Mouse (Mus musculus) midbrain, embryonic 11.5 days (tissue): Measurements from ENCODE around the gene Nelfe. TPM values are rescaled to one million over a fixed set of nuclear protein-coding genes. Genes with fewer than 3 reads are reported as not detected.
"Not testable (repeated sequence)": the region's sequence is repeated elsewhere in the genome, so short reads cannot be mapped to it uniquely, and the experiment has no call there.

Source experiments
- ATAC-seq: fragments of 200-750 bp; cut with Nextera tagmentation; 2 replicates; pipeline ENCODE4 v1.8.0; 2017; ENCODE audit warnings: moderate TSS enrichment, moderate library complexity; ENCODE audit not compliant: low FRiP score
- DNase-seq: peaks from one replicate; pipeline ENCODE4 v3.0.0; 2015; ENCODE audit warnings: low spot score; ENCODE audit errors: missing footprints
- H3K27ac ChIP-seq: fragments of 300-500 bp; sonication (generic); 2 replicates; pipeline ENCODE4 v1.5.1; 2014; ENCODE audit warnings: low read depth, low read length
- H3K27me3 ChIP-seq: fragments of 300-500 bp; sonication (generic); 2 replicates; pipeline ENCODE4 v1.6.1; 2014; ENCODE audit warnings: mild to moderate bottlenecking, low read length, moderate library complexity, mixed read lengths; ENCODE audit not compliant: control insufficient read depth, insufficient read depth
- H3K36me3 ChIP-seq: fragments of 300-500 bp; sonication (generic); 2 replicates; pipeline ENCODE4 v1.6.1; 2014; ENCODE audit warnings: mild to moderate bottlenecking, low read length, moderate library complexity, mixed read lengths; ENCODE audit not compliant: control insufficient read depth, insufficient read depth
- H3K4me1 ChIP-seq: fragments of 300-500 bp; sonication (generic); 2 replicates; pipeline ENCODE4 v1.6.1; 2014; ENCODE audit warnings: low read length; ENCODE audit not compliant: control insufficient read depth, insufficient read depth
- H3K4me2 ChIP-seq: fragments of 300-500 bp; sonication (generic); 2 replicates; pipeline ENCODE4 v1.6.1; 2014; ENCODE audit warnings: mild to moderate bottlenecking, moderate library complexity
- H3K4me3 ChIP-seq: fragments of 300-500 bp; sonication (generic); 2 replicates; pipeline ENCODE4 v1.5.1; 2014; ENCODE audit warnings: low read depth, low read length
- H3K9ac ChIP-seq: fragments of 300-500 bp; sonication (generic); 2 replicates; pipeline ENCODE4 v1.6.1; 2014; ENCODE audit warnings: low read length
- H3K9me3 ChIP-seq: fragments of 300-500 bp; sonication (generic); 2 replicates; pipeline ENCODE4 v1.6.1; 2016; ENCODE audit warnings: low read length; ENCODE audit not compliant: control insufficient read depth
- WGBS: fragments of 180-500 bp; shearing (Covaris S2); extraction: QIAGEN DNeasy Blood & Tissue Kit; methylation state at CpG from one replicate; pipeline ENCODE4 v1.1.7; 2014; 5-methylcytosine and 5-hydroxymethylcytosine counted together
- polyA plus RNA-seq: library from polyadenylated mRNA; unstranded; fragments of >200 nt; fragmentation: Nextera tagmentation; extraction: Ambion mirVana; gene quantifications from 2 replicates; pipeline ENCODE4 v1.2.1, GENCODE M21; 2014

Gene Nelfe
- polyA plus RNA-seq, 1 experiment from 2014 or later, result 125 TPM

DNA sequence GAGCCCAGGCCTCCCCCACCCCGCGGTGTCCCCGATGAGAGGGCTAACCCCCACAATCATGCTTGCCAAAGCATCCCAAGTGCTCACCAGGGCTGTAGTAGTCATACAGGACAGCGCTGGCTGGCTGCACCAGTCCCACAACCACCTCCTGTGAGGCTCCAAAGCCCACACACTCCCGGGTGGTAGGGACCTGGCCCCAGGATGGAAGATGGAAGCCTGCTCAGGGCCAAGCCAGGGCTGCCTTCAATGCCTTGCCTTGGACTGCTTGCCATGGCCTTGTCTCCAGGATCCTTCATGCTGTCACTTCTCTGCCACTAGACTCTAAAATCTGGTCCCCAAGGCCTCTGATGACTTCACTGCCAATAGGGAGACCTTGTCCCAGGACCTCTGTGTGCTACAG is 39.8 kb upstream of the Nelfe start:
- H3K36me3 ChIP-seq, result not testable (repeated sequence)
- WGBS, result 84% methylated on average over 5 of the region's 5 CpGs

DNA sequence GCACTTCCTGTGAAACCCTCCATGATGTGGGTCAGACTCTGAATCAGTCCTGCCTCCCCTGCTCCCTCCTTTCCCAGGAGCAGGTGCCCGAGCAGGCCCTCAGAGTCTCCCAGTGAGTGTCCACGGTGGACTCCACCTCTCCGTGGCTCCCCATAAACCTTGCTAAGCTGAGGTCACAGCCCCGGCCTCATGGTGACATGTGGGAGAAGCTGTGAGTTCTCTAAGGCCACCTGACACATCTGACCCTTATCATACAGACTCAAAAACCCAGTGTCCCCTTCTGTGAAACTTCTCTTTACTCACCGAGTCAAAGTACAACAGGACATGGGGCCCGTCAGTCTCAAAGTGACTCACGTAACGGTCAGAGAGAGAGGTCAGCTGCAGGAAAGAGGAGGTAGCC is 39.4 kb upstream of the Nelfe start:
- not testable (repeated sequence) for H3K4me3 ChIP-seq, H3K9me3 ChIP-seq, H3K4me2 ChIP-seq, H3K27me3 ChIP-seq, H3K36me3 ChIP-seq, DNase-seq, H3K27ac ChIP-seq, ATAC-seq, H3K9ac ChIP-seq, H3K4me1 ChIP-seq
- WGBS, result 75% methylated on average over 7 of the region's 8 CpGs

More for the DNA sequence above, 39.8 kb upstream of the Nelfe start:
- not testable (repeated sequence) for H3K4me3 ChIP-seq, H3K4me2 ChIP-seq, H3K9ac ChIP-seq, DNase-seq, H3K4me1 ChIP-seq, H3K27me3 ChIP-seq, H3K9me3 ChIP-seq, ATAC-seq, H3K27ac ChIP-seq

DNA sequence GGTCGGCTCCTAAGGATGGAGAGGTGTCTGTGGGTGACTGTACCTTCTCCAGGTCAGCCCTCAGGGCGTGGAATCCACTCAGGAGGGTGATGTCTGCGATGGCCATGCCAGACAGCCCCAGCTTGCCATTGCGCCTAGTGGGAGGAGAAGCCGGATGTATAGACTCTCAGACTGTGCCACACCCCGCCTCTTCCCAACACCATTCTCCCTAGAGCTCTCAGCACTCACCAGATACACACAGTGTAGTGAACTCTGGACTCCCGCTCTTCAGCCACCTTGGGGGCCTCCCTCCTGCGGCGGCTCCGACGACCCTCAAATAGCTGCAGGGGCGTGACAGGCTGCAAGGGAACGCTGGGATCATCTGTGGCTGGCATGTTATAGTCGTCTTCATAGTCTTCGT is 38.9 kb upstream of the Nelfe start:
- WGBS, result 70% methylated on average over 15 of the region's 15 CpGs
- Histone ChIP-seq H3K27ac (no peak overlapping the region), H3K4me1 (no peaks in the 10 kb centered on the region), H3K9ac (no peak overlapping the region), H3K4me3 (no peak overlapping the region), H3K27me3 (no peaks in the 10 kb centered on the region), H3K36me3 (no peaks in the 10 kb centered on the region), H3K9me3 (no peaks in the 10 kb centered on the region), H3K4me2 (no peak overlapping the region)
- no peak for ATAC-seq
- no peak for DNase-seq

DNA sequence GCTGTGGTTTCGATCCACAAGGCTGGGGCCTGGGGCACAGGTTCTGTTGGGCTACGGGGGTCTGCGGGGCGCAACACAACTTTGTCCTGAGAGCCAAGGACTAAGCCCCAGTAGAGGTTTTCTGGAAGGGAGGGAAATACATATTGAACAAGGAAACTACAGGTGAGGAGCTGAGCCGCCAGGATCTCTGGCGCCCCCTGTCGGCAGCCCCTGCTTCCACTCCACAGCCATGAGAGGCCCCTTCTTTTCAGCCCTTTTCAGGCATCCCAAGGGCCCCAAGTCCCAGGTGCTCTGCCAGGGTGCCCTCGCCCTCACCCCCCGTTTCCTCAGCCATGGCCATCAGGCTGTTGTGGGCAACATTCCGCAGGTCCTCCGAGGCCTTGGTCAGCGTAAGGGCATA is 36.4 kb upstream of the Nelfe start:
- not testable (repeated sequence) for ATAC-seq, H3K27ac ChIP-seq, H3K9ac ChIP-seq, H3K27me3 ChIP-seq, H3K9me3 ChIP-seq, H3K4me3 ChIP-seq, H3K36me3 ChIP-seq, H3K4me1 ChIP-seq, H3K4me2 ChIP-seq
- peak; percentile 87 for DNase-seq
- 64% methylated on average over 12 of the region's 12 CpGs for WGBS

DNA sequence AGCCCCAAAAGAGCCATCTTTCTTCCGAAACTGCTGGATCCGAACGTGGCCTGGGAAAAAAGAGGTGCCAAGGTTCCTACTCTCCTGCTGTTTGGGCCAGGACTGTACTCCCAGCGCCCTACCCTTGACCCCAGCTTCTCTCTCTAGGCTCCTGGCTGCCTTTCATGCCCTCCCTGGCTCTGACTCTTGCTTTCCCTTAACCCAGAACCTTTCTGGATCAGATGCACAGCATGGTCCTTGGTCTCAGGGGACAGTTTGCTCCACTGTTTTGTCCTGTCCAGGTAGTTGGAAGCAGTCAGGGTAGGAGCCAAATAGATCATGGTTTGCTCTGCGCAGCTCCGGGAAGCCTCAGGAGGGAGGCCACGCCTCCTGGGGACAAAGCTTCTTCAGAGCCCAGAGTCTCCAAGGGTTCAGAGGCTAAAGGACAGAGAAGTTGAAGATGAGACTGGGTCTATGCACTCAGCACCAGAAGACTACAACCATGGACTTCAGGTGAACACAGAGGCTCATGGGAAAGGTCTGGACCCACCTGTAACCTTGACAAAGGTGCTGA is 35.3 kb upstream of the Nelfe start:
- DNase-seq, result no peak
- no peak overlapping the region for H3K4me3 ChIP-seq
- no peak overlapping the region for H3K4me2 ChIP-seq
- no peak for ATAC-seq
- no peaks in the 10 kb centered on the region for H3K36me3 ChIP-seq
- 78% methylated on average over 7 of the region's 7 CpGs for WGBS
- no peaks in the 10 kb centered on the region for H3K27me3 ChIP-seq
- no peak overlapping the region for H3K9ac ChIP-seq
- no peak overlapping the region for H3K27ac ChIP-seq
- H3K4me1 ChIP-seq, result no peaks in the 10 kb centered on the region
- H3K9me3 ChIP-seq, result no peaks in the 10 kb centered on the region

DNA sequence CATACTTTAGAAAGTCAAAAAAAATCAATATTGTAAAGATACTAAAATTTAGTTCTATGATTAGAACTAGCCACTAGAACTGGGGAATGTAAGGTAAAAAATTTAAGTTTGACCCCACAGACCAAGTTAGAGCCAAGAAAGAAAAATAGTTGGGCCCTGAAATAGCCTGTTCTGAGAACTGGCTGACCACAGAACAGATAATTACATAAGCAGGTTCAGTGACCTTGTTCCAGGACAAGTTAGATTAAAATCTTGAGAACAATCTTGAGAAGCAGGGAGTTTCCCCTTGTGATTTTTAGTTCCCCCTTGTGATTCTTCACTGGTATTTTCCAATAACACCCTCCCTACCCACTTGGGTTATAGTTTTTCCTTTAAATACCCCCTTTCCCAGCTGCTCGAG is 19.4 kb upstream of the Nelfe start:
- not testable (repeated sequence) for H3K27ac ChIP-seq, DNase-seq, H3K4me3 ChIP-seq, H3K4me2 ChIP-seq, H3K9me3 ChIP-seq, H3K27me3 ChIP-seq, H3K36me3 ChIP-seq, ATAC-seq, H3K4me1 ChIP-seq, H3K9ac ChIP-seq
- 83% methylated on average over 1 of the region's 1 CpGs for WGBS

DNA sequence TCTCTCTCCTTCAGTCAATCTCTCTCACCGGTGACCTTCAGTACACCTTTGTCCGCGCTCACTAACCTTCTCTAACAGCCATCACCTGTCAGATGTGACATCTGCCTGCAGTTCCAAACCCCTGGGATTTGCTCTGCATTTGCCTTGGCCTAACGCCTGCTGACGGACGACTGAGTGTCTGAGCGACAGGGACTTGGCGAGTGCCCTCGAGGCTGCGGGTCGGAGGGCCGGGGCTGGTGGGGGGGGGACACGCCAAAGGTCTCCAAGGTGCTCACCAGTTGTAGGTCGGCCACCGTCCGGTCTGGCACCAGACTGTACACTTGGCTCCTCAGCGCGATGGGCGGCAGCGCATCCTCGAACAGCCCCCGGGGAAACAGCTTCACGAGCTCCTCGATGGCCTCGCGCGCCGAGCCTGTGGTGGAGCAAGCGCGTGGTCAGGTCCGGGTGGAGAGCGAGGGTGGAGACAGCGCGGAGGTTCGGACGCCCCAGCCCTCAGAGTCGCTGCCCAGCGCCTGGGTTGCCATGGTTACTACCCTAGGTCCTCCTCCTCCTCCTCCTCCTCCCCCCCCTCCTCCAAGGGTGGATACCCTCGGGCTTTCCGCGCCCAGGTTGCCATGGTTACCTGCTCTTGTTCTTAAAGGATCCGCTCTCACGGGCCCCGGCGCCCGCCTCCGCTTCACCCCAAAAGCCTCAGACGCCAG is 13.9 kb upstream of the Nelfe start:
- WGBS, result 4% methylated on average over 48 of the region's 48 CpGs
- H3K36me3 ChIP-seq, result peaks cover 4% of the 10 kb centered on the region
- peak; percentile 92 for ATAC-seq

DNA sequence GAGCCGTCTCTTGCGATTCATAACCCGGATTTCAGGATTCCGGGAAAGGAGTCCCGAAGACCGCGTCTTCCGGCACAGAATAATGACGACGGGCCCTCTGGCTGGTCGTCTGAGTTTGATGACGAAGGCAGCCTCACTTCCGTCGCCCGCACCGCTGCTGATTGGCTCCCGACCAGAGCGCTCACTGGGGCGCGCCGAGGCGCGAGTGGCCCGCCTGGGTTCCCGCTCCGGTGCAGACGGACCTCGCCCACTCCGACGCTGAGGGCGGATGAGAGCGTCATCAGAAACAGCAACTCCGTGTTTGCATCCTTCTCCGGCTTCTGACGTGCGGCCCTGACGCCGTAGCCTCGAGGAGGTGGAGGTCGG is 13.4 kb upstream of the Nelfe start, which contains the start of the genes Stk19 and Dxo:
TSS of gene Stk19 (minus strand) at position 90 of the 366 bp plus-strand sequence.
TSS of gene Dxo (plus strand) at position 164 of the 366 bp plus-strand sequence.
- H3K27ac ChIP-seq, result peak within 1 kb of the TSS; percentile 49
- peak; percentile 99 for DNase-seq
- H3K4me3 ChIP-seq, result peak within 1 kb of the TSS; percentile 83
- H3K4me2 ChIP-seq, result peak within 1 kb of the TSS; percentile 98
- no peaks in the 10 kb centered on the region for H3K27me3 ChIP-seq
- ATAC-seq, result peak; percentile 94
- peak within 1 kb of the TSS; percentile 75 for H3K9ac ChIP-seq
- no peaks in the 10 kb centered on the region for H3K9me3 ChIP-seq
- peaks cover 4% of the 10 kb centered on the region for H3K36me3 ChIP-seq
- peaks cover 17% of the 10 kb centered on the region for H3K4me1 ChIP-seq
- under 1% methylated on average over 40 of the region's 40 CpGs for WGBS

More for the DNA sequence above, 13.9 kb upstream of the Nelfe start:
- Histone ChIP-seq H3K4me2 (peak overlapping the region; percentile 96), H3K9me3 (no peaks in the 10 kb centered on the region), H3K4me3 (peak overlapping the region; percentile 83), H3K9ac (peak overlapping the region; percentile 75), H3K27ac (peak overlapping the region; percentile 49), H3K4me1 (peaks cover 17% of the 10 kb centered on the region), H3K27me3 (no peaks in the 10 kb centered on the region)
- DNase-seq, result peak; percentile 88

DNA sequence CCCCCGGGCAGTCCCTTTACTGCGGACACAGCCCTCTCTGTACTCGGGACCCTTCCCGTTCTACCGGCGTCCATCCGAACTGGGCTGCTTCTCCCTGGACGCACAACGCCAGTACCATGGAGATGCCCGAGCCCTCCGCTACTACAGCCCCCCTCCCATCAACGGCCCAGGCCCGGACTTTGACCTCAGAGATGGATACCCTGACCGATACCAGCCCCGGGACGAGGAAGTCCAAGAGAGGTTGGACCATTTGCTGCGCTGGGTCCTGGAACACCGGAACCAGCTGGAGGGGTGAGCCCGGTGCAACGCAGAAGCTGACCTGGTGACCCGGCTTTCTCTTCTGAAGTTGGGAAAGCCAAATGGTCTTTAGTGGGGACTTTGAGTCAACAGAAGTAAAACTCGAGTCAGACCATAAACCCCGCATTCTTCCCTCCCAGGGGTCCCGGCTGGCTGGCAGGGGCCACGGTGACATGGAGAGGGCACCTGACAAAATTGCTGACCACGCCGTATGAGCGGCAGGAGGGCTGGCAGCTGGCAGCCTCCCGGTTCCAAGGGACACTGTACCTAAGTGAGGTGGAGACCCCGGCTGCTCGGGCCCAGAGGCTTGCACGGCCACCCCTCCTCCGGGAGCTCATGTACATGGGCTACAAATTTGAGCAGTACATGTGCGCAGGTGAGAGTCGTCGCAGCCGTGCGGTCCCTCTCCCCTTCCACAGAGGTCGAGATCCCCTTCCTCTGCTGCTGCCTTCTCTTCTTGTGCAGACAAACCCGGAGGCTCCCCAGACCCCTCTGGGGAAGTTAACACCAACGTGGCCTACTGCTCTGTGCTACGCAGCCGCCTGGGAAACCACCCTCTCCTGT is 12.5 kb upstream of the Nelfe start:
- H3K36me3 ChIP-seq, result peaks cover 4% of the 10 kb centered on the region
- DNase-seq (peak; percentile 56), ATAC-seq (peak; percentile 28)
- whole genome bisulfite sequencing, result 43% methylated on average over 43 of the region's 43 CpGs
- H3K4me3 ChIP-seq, result peak overlapping the region; percentile 83
- no peaks in the 10 kb centered on the region for H3K27me3 ChIP-seq
- peak overlapping the region; percentile 75 for H3K9ac ChIP-seq
- peak overlapping the region; percentile 98 for H3K4me2 ChIP-seq
- H3K27ac ChIP-seq, result no peak overlapping the region
- peaks cover 17% of the 10 kb centered on the region for H3K4me1 ChIP-seq
- H3K9me3 ChIP-seq, result no peaks in the 10 kb centered on the region
